Mouse (Mus musculus): Measurements from ENCODE around the gene Tiam1. TPM values are rescaled to one million over a fixed set of nuclear protein-coding genes. Genes with fewer than 3 reads are reported as not detected.
A peak's percentile ranks its signal among the peaks of the same experiment; 100 is the strongest.
"Not testable (repeated sequence)": the region's sequence is repeated elsewhere in the genome, so short reads cannot be mapped to it uniquely, and the experiment has no call there.

Tiam1 gene
- polyA plus RNA-seq, 1 experiment from 2014 or later: 15.7 TPM

DNA sequence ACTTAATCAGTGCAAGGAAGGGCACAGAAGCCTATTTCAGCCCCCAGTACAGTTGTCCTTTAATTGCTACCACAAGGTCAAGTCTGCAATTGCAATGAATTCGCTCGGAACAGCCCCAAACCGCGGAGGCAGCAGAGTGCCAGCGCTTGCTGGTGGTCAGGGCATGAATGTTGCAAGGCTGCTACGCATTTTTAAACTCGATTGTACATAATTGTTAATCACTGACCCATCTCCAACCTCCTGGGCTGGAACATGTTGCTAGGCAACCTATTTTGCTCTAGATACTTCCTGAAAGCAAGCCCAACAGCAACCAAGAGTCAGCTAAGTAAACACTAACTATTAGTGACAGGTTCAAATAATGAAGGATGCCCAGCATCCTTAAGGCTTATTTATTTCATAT lies 70.1 kb downstream of the Tiam1 start:
- Histone ChIP-seq H3K9ac (no peak overlapping the region), H3K4me2 (replicated peaks) (peak overlapping the region; percentile 33)

DNA sequence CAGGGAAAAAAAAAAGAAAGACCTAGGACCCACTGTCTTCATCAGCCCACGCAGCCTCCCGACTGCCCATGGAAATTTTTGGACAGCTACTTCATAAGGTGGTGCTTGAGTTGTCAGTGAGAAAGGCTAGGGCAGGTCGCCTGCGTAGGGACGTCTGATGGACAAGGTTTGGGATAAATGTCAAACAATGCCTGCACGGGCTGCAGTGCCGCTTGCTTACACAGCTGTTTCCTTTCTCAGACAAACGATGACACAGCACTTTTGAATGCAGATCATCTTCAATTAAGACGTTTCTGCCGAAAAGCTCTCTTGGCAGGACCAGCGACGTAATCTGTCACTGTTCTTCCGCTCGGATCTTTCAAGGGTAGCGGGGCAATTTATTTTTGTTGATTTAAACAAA lies 70.9 kb downstream of the Tiam1 start:
- Histone ChIP-seq H3K4me3 (no peak overlapping the region), H3K27ac (no peak overlapping the region), H3K4me1 (peaks cover 21% of the 10 kb centered on the region), H3K9me3 (no peaks in the 10 kb centered on the region), H3K36me3 (no peaks in the 10 kb centered on the region), H3K27me3 (replicated peaks) (no peaks in the 10 kb centered on the region), H3K9ac (no peak overlapping the region), H3K4me2 (replicated peaks) (peak overlapping the region; percentile 33)
- WGBS: 25% methylated on average over 15 of the region's 15 CpGs
- no peak for ATAC-seq (ENCODE audit: low FRiP score, low read depth)

More for the DNA sequence above, 70.1 kb downstream of the Tiam1 start:
- no peak overlapping the region for H3K4me3 ChIP-seq
- peaks cover 21% of the 10 kb centered on the region for H3K4me1 ChIP-seq
- no peaks in the 10 kb centered on the region for H3K9me3 ChIP-seq
- 0 out of 2 replicates have a peak, but pooled peaks have one; percentile 17 for ATAC-seq (ENCODE audit: low FRiP score, low read depth)
- no peak overlapping the region for H3K27ac ChIP-seq
- 14% methylated on average over 7 of the region's 7 CpGs for WGBS
- no peaks in the 10 kb centered on the region for H3K27me3 ChIP-seq (replicated peaks)
- H3K36me3 ChIP-seq: no peaks in the 10 kb centered on the region

DNA sequence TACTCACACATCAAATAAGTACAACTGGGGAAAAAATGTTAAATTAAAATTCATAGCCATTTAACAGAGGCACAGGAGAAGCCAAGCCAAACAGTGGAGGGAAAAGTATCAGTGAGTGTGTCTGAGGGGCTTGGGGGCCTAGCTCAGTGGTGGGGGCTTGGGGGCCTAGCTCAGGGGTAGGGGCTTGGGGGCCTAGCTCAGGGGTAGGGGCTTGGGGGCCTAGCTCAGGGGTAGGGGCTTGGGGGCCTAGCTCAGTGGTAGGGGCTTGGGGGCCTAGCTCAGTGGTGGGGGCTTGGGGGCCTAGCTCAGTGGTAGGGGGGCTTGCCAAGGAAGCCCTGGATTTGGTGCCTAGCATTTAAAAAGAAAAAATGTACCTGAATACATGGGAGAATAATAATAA lies 72.4 kb downstream of the Tiam1 start:
- H3K9ac ChIP-seq; H3K36me3 ChIP-seq; H3K27ac ChIP-seq; H3K9me3 ChIP-seq; H3K4me2 ChIP-seq (replicated peaks); H3K27me3 ChIP-seq (replicated peaks); H3K4me3 ChIP-seq: not testable (repeated sequence)
- peak; percentile 80 for ATAC-seq (ENCODE audit: low FRiP score, low read depth)
- H3K4me1 ChIP-seq: peaks cover 21% of the 10 kb centered on the region

DNA sequence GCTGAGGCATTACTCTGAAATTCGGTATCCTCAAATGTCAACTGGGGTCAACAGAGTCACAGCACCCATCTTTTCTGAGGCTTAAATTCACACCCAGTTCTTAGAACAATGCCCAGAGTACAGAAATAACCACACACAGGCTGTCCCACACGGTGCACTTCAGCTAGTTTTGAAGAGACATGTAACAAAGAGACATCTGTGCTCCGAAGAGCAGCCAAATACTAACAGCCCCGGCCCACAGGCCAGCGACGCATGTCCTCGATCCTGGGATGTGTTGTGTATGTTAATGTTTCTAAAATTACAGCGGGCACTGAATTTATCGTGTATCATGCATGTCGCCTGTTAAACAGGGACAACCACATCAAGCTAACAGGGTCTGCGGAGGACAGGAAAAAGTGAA lies 73.5 kb downstream of the Tiam1 start:
- 86% methylated on average over 11 of the region's 11 CpGs for WGBS
- Histone ChIP-seq H3K4me3 (no peak overlapping the region), H3K4me2 (replicated peaks) (no peak overlapping the region), H3K9me3 (no peaks in the 10 kb centered on the region), H3K27me3 (replicated peaks) (no peaks in the 10 kb centered on the region), H3K27ac (no peak overlapping the region), H3K36me3 (no peaks in the 10 kb centered on the region), H3K9ac (no peak overlapping the region), H3K4me1 (peaks cover 21% of the 10 kb centered on the region)
- ATAC-seq (ENCODE audit: low FRiP score, low read depth): no peak

DNA sequence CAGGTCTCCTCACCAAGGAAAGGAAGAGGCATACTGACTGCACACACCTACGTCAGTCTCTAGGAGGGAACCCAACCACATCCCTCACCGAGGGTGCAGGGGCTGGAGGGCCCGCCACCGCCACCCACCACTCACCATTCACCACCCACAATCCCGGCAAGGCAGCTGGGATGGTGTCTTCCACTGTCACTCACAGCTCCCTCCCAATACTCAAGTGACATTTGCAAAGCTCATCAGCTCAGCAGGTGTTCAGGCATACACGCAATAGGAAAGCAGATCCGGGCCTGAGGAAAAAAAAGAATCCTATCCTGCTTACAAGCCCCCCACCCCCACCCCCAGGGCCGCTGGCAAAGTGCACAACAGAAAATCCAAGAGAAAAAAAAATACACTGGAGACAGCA lies 74.4 kb downstream of the Tiam1 start:
- peaks cover 6% of the 10 kb centered on the region; the same call in 1 of the 2 replicates for H3K36me3 ChIP-seq
- no peak for ATAC-seq (ENCODE audit: low FRiP score, low read depth)
- 65% methylated on average over 8 of the region's 8 CpGs for WGBS
- H3K4me3 ChIP-seq: no peak overlapping the region
- H3K27ac ChIP-seq: no peak overlapping the region
- no peaks in the 10 kb centered on the region for H3K27me3 ChIP-seq (replicated peaks)
- H3K4me2 ChIP-seq (replicated peaks): no peak overlapping the region
- H3K9me3 ChIP-seq: 0 out of 2 replicates have a peak, but pooled peaks cover 3% of the 10 kb centered on the region
- no peak overlapping the region for H3K9ac ChIP-seq
- peaks cover 20% of the 10 kb centered on the region for H3K4me1 ChIP-seq

DNA sequence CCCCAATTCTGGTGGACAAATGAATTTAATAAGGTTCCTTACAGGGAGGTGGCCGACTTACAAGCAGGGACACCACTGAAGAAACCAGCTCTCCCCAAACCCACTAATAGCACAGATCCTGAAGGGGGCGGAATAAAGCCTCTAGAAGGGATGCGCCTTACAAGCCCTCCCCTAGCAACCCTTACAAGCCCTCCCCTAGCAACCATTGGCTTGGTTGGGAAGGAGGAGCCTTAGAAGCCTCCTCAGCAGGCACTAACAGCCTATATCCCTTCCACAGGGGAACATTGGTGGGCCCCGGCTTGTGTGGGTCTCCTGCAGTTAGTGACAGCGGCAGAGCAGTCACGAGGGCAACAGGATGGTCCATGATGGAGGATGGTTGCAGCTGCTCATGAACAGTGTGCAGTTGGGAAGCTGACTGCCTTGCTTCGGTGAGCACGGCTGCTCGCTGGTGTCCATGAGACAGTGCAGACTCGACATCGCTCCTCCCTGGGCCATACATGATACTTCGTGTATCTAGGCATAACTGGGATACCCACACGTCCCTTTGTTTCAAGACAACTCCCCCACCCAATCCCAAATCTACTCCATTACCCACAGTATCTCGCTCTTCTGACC lies 90.6 kb downstream of the Tiam1 start:
- H3K27ac ChIP-seq: no peak overlapping the region
- no peaks in the 10 kb centered on the region for H3K9me3 ChIP-seq
- H3K36me3 ChIP-seq: 0 out of 2 replicates have a peak, but pooled peaks cover 3% of the 10 kb centered on the region
- H3K27me3 ChIP-seq (replicated peaks): no peaks in the 10 kb centered on the region
- H3K4me2 ChIP-seq (replicated peaks): no peak overlapping the region
- H3K4me3 ChIP-seq: no peak overlapping the region
- no peak overlapping the region for H3K9ac ChIP-seq
- peak; percentile 46 for ATAC-seq (ENCODE audit: low FRiP score, low read depth)
- 75% methylated on average over 14 of the region's 14 CpGs for WGBS
- H3K4me1 ChIP-seq: peaks cover 8% of the 10 kb centered on the region; the same call in 1 of the 2 replicates

DNA sequence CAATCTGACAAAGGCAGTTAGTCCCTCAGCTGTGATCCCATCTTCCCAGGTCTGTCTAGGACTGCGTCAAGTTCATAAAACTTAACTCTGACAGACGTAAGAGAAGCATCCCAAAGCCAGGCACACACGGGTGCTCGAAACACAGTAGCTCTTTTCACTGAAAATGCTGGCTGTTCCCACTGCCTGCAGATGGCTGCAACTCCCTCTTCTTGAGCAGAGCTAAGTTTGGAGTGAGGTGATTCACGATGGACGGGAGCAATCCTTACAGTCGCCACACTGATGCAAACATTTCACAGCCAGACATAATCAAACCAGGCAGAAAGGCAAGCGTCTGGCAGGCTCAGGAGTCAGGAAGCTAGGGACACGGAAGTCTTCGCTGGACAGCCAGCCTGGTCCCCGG lies 91.2 kb downstream of the Tiam1 start:
- H3K4me1 ChIP-seq: peaks cover 8% of the 10 kb centered on the region; the same call in 1 of the 2 replicates
- 0 out of 2 replicates have a peak, but pooled peaks cover 3% of the 10 kb centered on the region for H3K36me3 ChIP-seq
- no peak overlapping the region for H3K4me2 ChIP-seq (replicated peaks)
- WGBS: 81% methylated on average over 11 of the region's 11 CpGs
- no peak overlapping the region for H3K27ac ChIP-seq
- no peaks in the 10 kb centered on the region for H3K27me3 ChIP-seq (replicated peaks)
- H3K9ac ChIP-seq: no peak overlapping the region
- H3K4me3 ChIP-seq: no peak overlapping the region
- no peaks in the 10 kb centered on the region for H3K9me3 ChIP-seq
- no peak for ATAC-seq (ENCODE audit: low FRiP score, low read depth)

DNA sequence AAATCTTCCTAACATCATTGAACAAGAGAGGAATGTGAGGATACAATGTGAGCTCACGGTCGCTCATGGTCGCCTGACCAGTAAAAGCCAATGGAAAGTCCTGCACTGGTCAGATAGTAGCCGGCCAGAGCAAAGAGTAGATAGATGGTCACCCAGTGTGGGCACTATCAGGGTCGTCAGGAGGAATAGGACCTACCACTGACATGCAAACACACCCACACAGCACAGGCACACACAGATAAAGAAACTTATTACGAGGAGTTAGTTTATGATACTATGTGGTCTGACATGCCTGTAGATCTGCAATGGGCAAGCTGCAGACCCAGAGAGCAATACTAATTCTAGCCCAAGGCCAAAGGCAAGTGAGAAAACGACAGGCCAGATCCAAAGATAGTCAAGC lies 92.5 kb downstream of the Tiam1 start:
- no peak for ATAC-seq (ENCODE audit: low FRiP score, low read depth)
- H3K9me3 ChIP-seq: no peaks in the 10 kb centered on the region
- peaks cover 8% of the 10 kb centered on the region; the same call in 1 of the 2 replicates for H3K4me1 ChIP-seq
- H3K9ac ChIP-seq: no peak overlapping the region
- no peak overlapping the region for H3K27ac ChIP-seq
- no peaks in the 10 kb centered on the region for H3K27me3 ChIP-seq (replicated peaks)
- H3K4me2 ChIP-seq (replicated peaks): no peak overlapping the region
- H3K4me3 ChIP-seq: no peak overlapping the region
- H3K36me3 ChIP-seq: 0 out of 2 replicates have a peak, but pooled peaks cover 2% of the 10 kb centered on the region
- WGBS: 89% methylated on average over 7 of the region's 7 CpGs

DNA sequence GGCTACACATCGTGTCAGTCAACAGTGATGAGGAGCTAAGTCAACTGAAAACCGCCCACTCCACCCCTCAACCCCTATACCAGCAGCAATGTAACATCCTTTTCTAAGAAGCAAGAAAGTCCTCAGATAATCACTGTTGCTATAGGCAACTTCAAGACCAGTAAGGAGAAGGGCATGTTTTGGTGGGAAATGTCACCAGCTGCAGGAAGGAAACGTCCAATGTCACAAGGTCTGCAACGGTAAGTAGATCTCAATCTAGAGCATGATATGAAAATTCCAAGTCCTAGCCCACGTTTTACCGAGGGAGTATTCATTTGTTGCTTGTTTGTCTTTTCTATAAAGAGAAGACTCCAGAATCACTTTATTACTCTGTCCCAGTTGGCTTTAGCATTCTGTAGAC lies 95.7 kb downstream of the Tiam1 start:
- WGBS: 90% methylated on average over 6 of the region's 6 CpGs
- Histone ChIP-seq H3K9me3 (no peaks in the 10 kb centered on the region), H3K4me1 (peaks cover 1% of the 10 kb centered on the region; the same call in 1 of the 2 replicates)

DNA sequence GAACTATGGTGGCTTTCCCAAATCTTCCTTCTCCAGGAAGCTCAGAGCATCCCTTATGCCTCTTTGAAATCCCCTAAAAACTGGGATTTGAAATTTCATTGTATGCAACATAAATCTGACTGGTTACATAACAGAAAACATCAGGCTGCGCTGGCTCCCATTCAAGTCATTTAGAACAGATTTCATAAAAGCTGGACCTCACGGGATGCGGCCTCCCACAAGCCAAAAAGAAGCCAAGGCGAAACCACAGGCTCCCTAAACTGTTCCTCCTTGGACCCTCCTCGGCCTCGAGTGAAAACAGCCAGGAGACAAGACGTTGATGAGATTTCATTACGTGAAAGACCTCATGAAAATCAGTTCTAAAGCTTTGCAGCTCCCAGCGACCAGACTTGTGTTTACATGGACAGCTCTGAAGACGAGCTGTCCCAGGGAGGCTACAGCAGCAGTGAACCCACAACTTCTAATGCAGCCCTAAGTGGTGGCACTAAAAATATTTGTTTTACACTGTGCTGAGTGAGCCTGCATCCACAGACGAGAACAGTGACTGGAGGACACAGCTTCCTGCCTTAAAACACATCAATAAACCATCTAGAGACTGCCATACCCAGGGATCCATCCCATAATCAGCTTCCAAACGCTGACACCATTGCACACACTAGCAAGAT lies 96.9 kb downstream of the Tiam1 start:
- ATAC-seq (ENCODE audit: low FRiP score, low read depth): no peak
- no peaks in the 10 kb centered on the region for H3K4me1 ChIP-seq
- H3K4me2 ChIP-seq (replicated peaks): no peak overlapping the region
- WGBS: 84% methylated on average over 12 of the region's 12 CpGs
- no peaks in the 10 kb centered on the region for H3K9me3 ChIP-seq
- H3K27me3 ChIP-seq (replicated peaks): no peaks in the 10 kb centered on the region
- no peaks in the 10 kb centered on the region for H3K36me3 ChIP-seq
- H3K9ac ChIP-seq: no peak overlapping the region
- H3K4me3 ChIP-seq: no peak overlapping the region
- H3K27ac ChIP-seq: no peak overlapping the region

More for the DNA sequence above, 95.7 kb downstream of the Tiam1 start:
- H3K27me3 ChIP-seq (replicated peaks): no peaks in the 10 kb centered on the region
- no peak overlapping the region for H3K9ac ChIP-seq
- no peak overlapping the region for H3K4me3 ChIP-seq
- no peak for ATAC-seq (ENCODE audit: low FRiP score, low read depth)
- no peaks in the 10 kb centered on the region for H3K36me3 ChIP-seq
- no peak overlapping the region for H3K4me2 ChIP-seq (replicated peaks)
- no peak overlapping the region for H3K27ac ChIP-seq

DNA sequence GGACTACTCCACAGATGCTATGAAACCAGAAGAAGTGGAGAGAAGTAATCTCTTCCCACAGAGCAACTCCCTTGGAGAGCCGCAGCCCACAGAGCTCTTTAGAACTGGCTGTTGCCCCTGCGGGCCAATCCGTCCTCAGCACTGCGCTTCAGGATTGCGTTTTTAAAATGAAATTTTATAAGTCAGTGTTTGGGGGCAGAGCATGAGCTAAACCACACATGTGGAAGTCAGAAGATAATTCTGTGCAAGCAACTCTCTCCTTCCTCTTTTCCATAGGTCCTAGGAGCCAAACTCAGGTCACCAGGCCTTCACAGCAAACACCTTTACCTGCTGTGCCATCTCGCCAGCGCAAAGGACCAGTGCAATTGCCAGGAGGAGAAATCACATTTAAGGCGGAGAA lies 98.0 kb downstream of the Tiam1 start:
- Histone ChIP-seq H3K27ac (no peak overlapping the region), H3K4me1 (no peaks in the 10 kb centered on the region), H3K4me2 (replicated peaks) (no peak overlapping the region), H3K9ac (no peak overlapping the region), H3K27me3 (replicated peaks) (no peaks in the 10 kb centered on the region), H3K36me3 (no peaks in the 10 kb centered on the region), H3K9me3 (no peaks in the 10 kb centered on the region), H3K4me3 (no peak overlapping the region)
- 93% methylated on average over 8 of the region's 8 CpGs for WGBS
- ATAC-seq (ENCODE audit: low FRiP score, low read depth): no peak

DNA sequence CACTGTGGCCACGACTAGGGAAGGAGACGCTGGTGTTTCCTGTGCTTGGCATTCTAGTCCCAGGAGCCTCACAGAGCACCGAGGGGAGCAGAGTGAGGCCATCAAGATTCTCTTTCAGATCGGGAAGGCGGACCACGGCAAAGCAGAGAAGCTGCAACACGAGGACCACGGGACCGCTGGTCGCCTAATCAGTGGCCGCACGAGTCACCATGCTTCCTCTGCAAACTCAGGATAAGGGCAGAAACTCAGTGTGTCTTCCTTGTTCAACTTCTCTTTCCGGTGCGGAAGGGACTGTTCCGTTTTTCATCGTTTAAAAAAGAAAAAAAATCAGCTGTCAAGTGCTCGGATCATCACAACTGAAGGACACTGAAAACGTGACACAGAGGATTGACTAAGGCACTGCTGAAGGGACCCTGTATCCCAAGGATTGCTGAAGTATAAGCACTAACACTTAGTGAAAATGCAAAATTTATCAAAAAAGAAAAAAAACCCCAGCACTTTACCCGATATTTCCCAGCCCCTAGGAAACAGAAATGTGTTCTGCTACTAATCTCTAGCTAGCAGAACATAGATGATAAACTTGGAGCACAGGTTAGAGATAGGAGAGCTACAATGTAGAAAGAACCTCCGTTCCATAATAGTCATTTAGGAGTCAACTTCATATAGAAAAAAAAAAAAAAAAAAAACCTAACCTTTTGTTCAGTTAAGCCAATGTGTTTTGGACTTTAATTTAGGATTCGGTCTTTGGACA lies 99.4 kb downstream of the Tiam1 start:
- Histone ChIP-seq H3K36me3 (no peaks in the 10 kb centered on the region), H3K27me3 (replicated peaks) (no peaks in the 10 kb centered on the region), H3K4me1 (no peaks in the 10 kb centered on the region), H3K4me2 (replicated peaks) (no peak overlapping the region), H3K27ac (no peak overlapping the region), H3K4me3 (no peak overlapping the region), H3K9me3 (no peaks in the 10 kb centered on the region), H3K9ac (no peak overlapping the region)
- ATAC-seq (ENCODE audit: low FRiP score, low read depth): no peak
- 90% methylated on average over 21 of the region's 21 CpGs for WGBS

Measured in neural tube, embryonic 12.5 days (tissue).